Mouse (Mus musculus): ENCODE measurements around the gene Bpifb4. TPM values are rescaled to one million over a fixed set of nuclear protein-coding genes. Genes with fewer than 3 reads are reported as not detected.

Bpifb4 gene
- polyA plus RNA-seq (2014; fragmentation: Illumina TruSeq; extraction: RNeasy Lipid Tissue Mini Kit (QIAGEN cat#74804); ENCODE audit: low read depth, low replicate concordance): not detected

DNA sequence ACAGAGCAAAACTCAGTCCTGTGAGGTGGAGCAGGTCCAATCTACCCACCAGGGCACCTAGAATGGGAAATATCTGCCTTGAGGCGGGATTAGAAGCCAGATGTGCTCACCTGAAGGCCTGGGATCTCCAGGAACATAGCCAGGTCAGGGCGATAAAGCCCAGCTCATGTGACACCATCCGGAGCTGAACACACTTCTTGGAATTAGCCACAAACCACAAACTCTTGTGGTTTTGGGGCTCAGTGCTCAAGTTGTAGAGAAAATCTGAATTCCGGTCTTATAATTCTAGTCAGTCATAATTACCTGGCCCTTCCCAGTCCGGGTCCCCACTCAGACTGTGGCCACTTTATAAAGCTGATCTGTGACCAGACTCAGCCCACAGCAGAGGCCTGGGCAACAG, at the start of gene Bpifb4:
TSS of gene Bpifb4 (plus strand) at position 370 of the 400 bp plus-strand sequence.

GRCm38 (mm10) chr2:153900088-153900487, 37.9 kb upstream of the Bpifb4 start, which contains the start of gene Bpifb6:
Gene Bpifb6, plus strand, starts transcription at chr2:153900388.

DNA sequence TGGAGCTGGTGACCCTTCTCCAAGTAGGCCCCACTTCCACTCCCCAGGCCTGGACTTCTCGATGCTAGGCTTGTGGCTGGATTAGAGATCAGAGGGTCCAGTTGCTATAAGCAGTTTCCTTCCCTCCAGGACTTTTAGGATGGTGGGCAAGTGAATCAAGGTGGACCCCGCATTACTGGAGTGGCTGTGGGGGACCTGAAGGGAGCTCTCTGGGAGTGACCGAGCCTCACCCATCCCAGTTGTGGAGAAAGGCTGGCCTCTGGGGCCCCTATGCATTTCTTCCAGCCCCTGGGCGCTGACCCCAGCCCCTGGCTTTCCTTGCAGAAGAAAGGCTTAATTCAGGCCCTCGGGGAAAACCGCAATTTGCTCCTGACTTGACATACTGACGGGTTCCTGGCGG, 20.1 kb upstream of the Bpifb4 start, which contains the start of gene Bpifb3:
TSS of gene Bpifb3 (plus strand) at position 301 of the 400 bp plus-strand sequence.

DNA sequence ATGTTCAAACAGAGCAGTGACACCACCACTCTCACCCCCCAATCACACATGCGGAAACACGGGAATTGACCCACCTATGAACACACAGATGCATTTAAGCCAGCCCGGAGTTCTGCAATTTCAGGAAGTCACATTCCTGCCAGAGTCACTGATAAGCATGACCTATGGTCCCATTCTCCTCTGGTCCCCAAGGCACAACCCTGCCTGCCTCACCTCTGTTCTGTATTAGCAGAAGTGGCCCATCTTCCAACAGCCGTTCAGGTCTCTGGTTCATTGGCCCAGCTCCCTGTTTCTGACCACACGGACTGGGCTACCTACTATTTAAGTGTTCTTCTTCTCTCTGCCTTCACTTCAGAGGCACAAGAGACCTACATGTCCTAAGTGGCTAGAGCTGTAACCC, 36.6 kb downstream of the Bpifb4 start, which contains the start of gene Bpifa6:
TSS of gene Bpifa6 (plus strand) at position 364 of the 400 bp plus-strand sequence.

GRCm38 (mm10) chr2:154007965-154008364, 70.0 kb downstream of the Bpifb4 start, which contains the start of gene Bpifa2:
Gene Bpifa2, plus strand, starts transcription at chr2:154008265.

Other genes with a start within 250 kb of the Bpifb4 start
- not detected for gene Dnmt3c, start 241.6 kb upstream of the Bpifb4 start, polyA plus RNA-seq (2014; fragmentation: Illumina TruSeq; extraction: RNeasy Lipid Tissue Mini Kit (QIAGEN cat#74804); ENCODE audit: low read depth, low replicate concordance)
- gene Mapre1, start 196.9 kb upstream of the Bpifb4 start, polyA plus RNA-seq (2014; fragmentation: Illumina TruSeq; extraction: RNeasy Lipid Tissue Mini Kit (QIAGEN cat#74804); ENCODE audit: low read depth, low replicate concordance): 51.7 TPM
- not detected for gene Efcab8, start 158.3 kb upstream of the Bpifb4 start, polyA plus RNA-seq (2014; fragmentation: Illumina TruSeq; extraction: RNeasy Lipid Tissue Mini Kit (QIAGEN cat#74804); ENCODE audit: low read depth, low replicate concordance)
- gene Sun5, start 67.1 kb upstream of the Bpifb4 start, polyA plus RNA-seq (2014; fragmentation: Illumina TruSeq; extraction: RNeasy Lipid Tissue Mini Kit (QIAGEN cat#74804); ENCODE audit: low read depth, low replicate concordance): not detected
- gene Bpifb2, start 63.2 kb upstream of the Bpifb4 start, polyA plus RNA-seq (2014; fragmentation: Illumina TruSeq; extraction: RNeasy Lipid Tissue Mini Kit (QIAGEN cat#74804); ENCODE audit: low read depth, low replicate concordance): not detected
- not detected for gene Bpifb6, start 37.8 kb upstream of the Bpifb4 start, polyA plus RNA-seq (2014; fragmentation: Illumina TruSeq; extraction: RNeasy Lipid Tissue Mini Kit (QIAGEN cat#74804); ENCODE audit: low read depth, low replicate concordance)
- not detected for gene Bpifb3, start 20.0 kb upstream of the Bpifb4 start, polyA plus RNA-seq (2014; fragmentation: Illumina TruSeq; extraction: RNeasy Lipid Tissue Mini Kit (QIAGEN cat#74804); ENCODE audit: low read depth, low replicate concordance)
- gene Bpifa6, start 36.7 kb downstream of the Bpifb4 start, polyA plus RNA-seq (2014; fragmentation: Illumina TruSeq; extraction: RNeasy Lipid Tissue Mini Kit (QIAGEN cat#74804); ENCODE audit: low read depth, low replicate concordance): not detected
- not detected for gene Bpifa2, start 70.1 kb downstream of the Bpifb4 start, polyA plus RNA-seq (2014; fragmentation: Illumina TruSeq; extraction: RNeasy Lipid Tissue Mini Kit (QIAGEN cat#74804); ENCODE audit: low read depth, low replicate concordance)
- not detected for gene Bpifa3, start 192.1 kb downstream of the Bpifb4 start, polyA plus RNA-seq (2014; fragmentation: Illumina TruSeq; extraction: RNeasy Lipid Tissue Mini Kit (QIAGEN cat#74804); ENCODE audit: low read depth, low replicate concordance)
- not detected for gene Bpifa1, start 204.7 kb downstream of the Bpifb4 start, polyA plus RNA-seq (2014; fragmentation: Illumina TruSeq; extraction: RNeasy Lipid Tissue Mini Kit (QIAGEN cat#74804); ENCODE audit: low read depth, low replicate concordance)
- gene Bpifa5, start 224.4 kb downstream of the Bpifb4 start, polyA plus RNA-seq (2014; fragmentation: Illumina TruSeq; extraction: RNeasy Lipid Tissue Mini Kit (QIAGEN cat#74804); ENCODE audit: low read depth, low replicate concordance): not detected

Measured in heart, adult 10 weeks (tissue).